8 mouse cellular contexts compared by ENCODE assay signal in genomic region chr3:88245811-88246210, GRCm38 (mm10). TPM values are rescaled to one million over a fixed set of nuclear protein-coding genes. Genes with fewer than 3 reads are reported as not detected.
DNase-seq lines count a peak whose midpoint lies in the region; ATAC-seq and TF ChIP-seq lines count a peak whose summit lies in the region.

No protein-coding gene starts in this region.

- no peak overlapping the region for H3K4me2 ChIP-seq in midbrain, embryonic 14.5 days (ENCODE audit: low read length)
- H3K4me2 ChIP-seq in midbrain, embryonic 13.5 days (replicated peaks): no peak overlapping the region
- no peak overlapping the region for H3K4me2 ChIP-seq in liver, embryonic 14.5 days (ENCODE audit: low read depth)

- H3K36me3 ChIP-seq in midbrain, embryonic 14.5 days (ENCODE audit: control insufficient read depth, insufficient read depth, low read length): no peaks in the 10 kb centered on the region
- H3K36me3 ChIP-seq in midbrain, embryonic 13.5 days: no peaks in the 10 kb centered on the region
- H3K36me3 ChIP-seq in liver, embryonic 14.5 days (replicated peaks; ENCODE audit: control insufficient read depth, insufficient read depth, low read depth): no peaks in the 10 kb centered on the region

- H3K27ac ChIP-seq in midbrain, embryonic 14.5 days (replicated peaks; ENCODE audit: low read depth, low read length): no peak overlapping the region
- H3K27ac ChIP-seq in midbrain, embryonic 13.5 days: no peak overlapping the region
- no peak overlapping the region for H3K27ac ChIP-seq in liver, embryonic 14.5 days

- no peaks in the 10 kb centered on the region for H3K9me3 ChIP-seq in midbrain, embryonic 14.5 days (ENCODE audit: control insufficient read depth, low read length)
- no peaks in the 10 kb centered on the region for H3K9me3 ChIP-seq in midbrain, embryonic 13.5 days
- H3K9me3 ChIP-seq in liver, embryonic 14.5 days (ENCODE audit: control insufficient read depth, low read length): no peaks in the 10 kb centered on the region

- no peak for TF ChIP-seq EP300 in liver, embryonic 14.5 days (IDR thresholded peaks at IDR 0.05; ENCODE audit: low read depth)

- H3K4me3 ChIP-seq in midbrain, embryonic 14.5 days (replicated peaks; ENCODE audit: low read depth, low read length): no peak overlapping the region
- no peak overlapping the region for H3K4me3 ChIP-seq in midbrain, embryonic 13.5 days (replicated peaks)
- H3K4me3 ChIP-seq in liver, embryonic 14.5 days (ENCODE audit: insufficient read depth in 1 of 2, low read depth in 2 of 2, low read length in 2 of 2): no peak overlapping the region

- no peak overlapping the region for H3K9ac ChIP-seq in midbrain, embryonic 14.5 days (replicated peaks; ENCODE audit: low read length)
- H3K9ac ChIP-seq in midbrain, embryonic 13.5 days (replicated peaks): no peak overlapping the region
- H3K9ac ChIP-seq in liver, embryonic 14.5 days (replicated peaks): no peak overlapping the region

- no peak for ATAC-seq in midbrain, embryonic 14.5 days (ENCODE audit: low FRiP score, low TSS enrichment)
- no peak for ATAC-seq in midbrain, embryonic 13.5 days
- ATAC-seq in liver, embryonic 14.5 days (ENCODE audit: insufficient read depth): no peak

- H3K27me3 ChIP-seq in midbrain, embryonic 14.5 days (ENCODE audit: control insufficient read depth, insufficient read depth, low read length): peaks cover 19% of the 10 kb centered on the region; the same call in 1 of the 2 replicates
- H3K27me3 ChIP-seq in midbrain, embryonic 13.5 days: peaks cover 60% of the 10 kb centered on the region
- peaks cover 17% of the 10 kb centered on the region for H3K27me3 ChIP-seq in liver, embryonic 14.5 days (ENCODE audit: control insufficient read depth, insufficient read depth, low read length)

- WGBS in midbrain, embryonic 14.5 days: 19% methylated on average over 13 of the region's 13 CpGs
- WGBS in midbrain, embryonic 13.5 days: 21% methylated on average over 13 of the region's 13 CpGs
- 9% methylated on average over 13 of the region's 13 CpGs for WGBS in liver, embryonic 14.5 days (ENCODE audit: insufficient replicate concordance)

- H3K4me1 ChIP-seq in midbrain, embryonic 14.5 days (ENCODE audit: control insufficient read depth, insufficient read depth, low read length): peaks cover 11% of the 10 kb centered on the region
- peaks cover 30% of the 10 kb centered on the region for H3K4me1 ChIP-seq in midbrain, embryonic 13.5 days (replicated peaks)
- no peaks in the 10 kb centered on the region for H3K4me1 ChIP-seq in liver, embryonic 14.5 days (replicated peaks; ENCODE audit: control insufficient read depth in 2 of 2, insufficient read depth in 2 of 2, low read length in 1 of 2)

- peak; percentile 74 for DNase-seq in midbrain, embryonic 14.5 days
- peak; percentile 45 for DNase-seq in adrenal gland, adult 8-10 months
- peak; percentile 69 for DNase-seq in embryo, embryonic 9.5 days (ENCODE audit: extremely low spot score)
- DNase-seq in kidney, adult 18-20 months: peak; percentile 77
- peak; percentile 35 to 39 (median 35) for DNase-seq in liver, embryonic 14.5 days (ENCODE audit: low read depth in 3 of 3, low spot score in 3 of 3)
- DNase-seq in retina, postnatal 1 day: peak; percentile 80
- DNase-seq in urinary bladder, postnatal 10 days (ENCODE audit: low spot score): peak; percentile 37

- TF ChIP-seq CTCF in liver, embryonic 14.5 days (IDR thresholded peaks at IDR 0.05; ENCODE audit: low read depth): peak; percentile 97

RNA-seq across cellular contexts. Expression of gene Rhbg, which starts 8.7 kb away (rescaled TPM):
- 0.21 and 0.22 TPM in 2 replicates for polyA plus RNA-seq in midbrain, embryonic 14.5 days (2014; fragmentation: Nextera tagmentation; extraction: Ambion mirVana)
- 0.12 TPM in 1 of 2 replicates, not detected in the other for polyA plus RNA-seq in midbrain, embryonic 13.5 days (2015; fragmentation: Nextera tagmentation; extraction: Ambion mirVana)
- 10 to 100 TPM; 12.0 to 27.5 (median 17.3) TPM for total RNA-seq in adrenal gland, adult 8-10 months (2022)
- 5.6 and 7.8 TPM in 2 replicates for polyA plus RNA-seq in liver, embryonic 14.5 days (2012; rRNA removed)
- polyA plus RNA-seq in liver, embryonic 14.5 days (2014; fragmentation: Nextera tagmentation; extraction: Ambion mirVana): 7.6 and 8.0 TPM in 2 replicates

RNA-seq across cellular contexts. Expression of gene Gm38392, which starts 41.2 kb away (rescaled TPM):
- not detected in 2 replicates for polyA plus RNA-seq in midbrain, embryonic 14.5 days (2014; fragmentation: Nextera tagmentation; extraction: Ambion mirVana)
- polyA plus RNA-seq in midbrain, embryonic 13.5 days (2015; fragmentation: Nextera tagmentation; extraction: Ambion mirVana): 0.16 TPM in 1 of 2 replicates, not detected in the other
- total RNA-seq in adrenal gland, adult 8-10 months (2022): 1 to 10 TPM; 1.3 to 3.1 (median 2.3) TPM
- polyA plus RNA-seq in liver, embryonic 14.5 days (2012; rRNA removed): not detected in 2 replicates
- not detected in 2 replicates for polyA plus RNA-seq in liver, embryonic 14.5 days (2014; fragmentation: Nextera tagmentation; extraction: Ambion mirVana)

RNA-seq across cellular contexts. Expression of gene Tsacc, which starts 51.0 kb away (rescaled TPM):
- polyA plus RNA-seq in midbrain, embryonic 14.5 days (2014; fragmentation: Nextera tagmentation; extraction: Ambion mirVana): 8.0 and 8.1 TPM in 2 replicates
- 11.2 and 11.6 TPM in 2 replicates for polyA plus RNA-seq in midbrain, embryonic 13.5 days (2015; fragmentation: Nextera tagmentation; extraction: Ambion mirVana)
- 1 to 10 TPM; 6.2 to 9.3 (median 8.2) TPM for total RNA-seq in adrenal gland, adult 8-10 months (2022)
- polyA plus RNA-seq in liver, embryonic 14.5 days (2012; rRNA removed): 2.3 and 2.5 TPM in 2 replicates
- polyA plus RNA-seq in liver, embryonic 14.5 days (2014; fragmentation: Nextera tagmentation; extraction: Ambion mirVana): 3.7 and 4.6 TPM in 2 replicates

RNA-seq across cellular contexts. Expression of gene Cct3, which starts 51.1 kb away (rescaled TPM):
- 444 and 493 TPM in 2 replicates for polyA plus RNA-seq in midbrain, embryonic 14.5 days (2014; fragmentation: Nextera tagmentation; extraction: Ambion mirVana)
- polyA plus RNA-seq in midbrain, embryonic 13.5 days (2015; fragmentation: Nextera tagmentation; extraction: Ambion mirVana): 529 and 545 TPM in 2 replicates
- 100 to 1,000 TPM; 250 to 360 (median 279) TPM for total RNA-seq in adrenal gland, adult 8-10 months (2022)
- polyA plus RNA-seq in liver, embryonic 14.5 days (2012; rRNA removed): 121 and 179 TPM in 2 replicates
- 269 and 292 TPM in 2 replicates for polyA plus RNA-seq in liver, embryonic 14.5 days (2014; fragmentation: Nextera tagmentation; extraction: Ambion mirVana)
